Mouse (Mus musculus) leukemia stem cell, adult 10-12 weeks (primary cell): ENCODE results near the gene 1700093K21Rik. TPM values are rescaled to one million over a fixed set of nuclear protein-coding genes. Genes with fewer than 3 reads are reported as not detected.

Experiments used
- polyA plus RNA-seq: library from polyadenylated mRNA; stranded (reverse); fragments of >175 nt; gene quantifications from 2 replicates; pipeline ENCODE4 v1.2.3, GENCODE M21; 2012; ENCODE audit warnings: low replicate concordance

1700093K21Rik gene
- not detected in 2 replicates for polyA plus RNA-seq

GRCm38 (mm10) chr11:23520473-23521205, at the start of gene 1700093K21Rik:
Gene 1700093K21Rik (minus strand): TSS chr11:23521155.

GRCm38 (mm10) chr11:23497718-23498509, 23.0 kb downstream of the 1700093K21Rik start, which contains the start of gene Ahsa2:
Gene Ahsa2 (minus strand): TSS chr11:23498030.

Other genes with a start within 250 kb of the 1700093K21Rik start
- gene Usp34, start 214.3 kb downstream of the 1700093K21Rik start, polyA plus RNA-seq: 0.61 and 1.1 TPM in 2 replicates
- 8.6 and 12.1 TPM in 2 replicates for gene Ahsa2, start 23.1 kb downstream of the 1700093K21Rik start, polyA plus RNA-seq
- 1.4 TPM in 1 of 2 replicates, not detected in the other for gene 0610010F05Rik, start 112.5 kb upstream of the 1700093K21Rik start, polyA plus RNA-seq
- 1.3 and 8.4 TPM in 2 replicates for gene Pus10, start 144.5 kb upstream of the 1700093K21Rik start, polyA plus RNA-seq
- gene Pex13, start 144.8 kb upstream of the 1700093K21Rik start, polyA plus RNA-seq: 4.8 and 8.1 TPM in 2 replicates
- 0.51 and 1.0 TPM in 2 replicates for gene Rel, start 249.8 kb upstream of the 1700093K21Rik start, polyA plus RNA-seq